Mouse (Mus musculus): ENCODE measurements at regions not wholly inside any gene's neighbourhood (a gene's known extent, or its start where the extent isn't known, plus 50 kb on each side); places are given as distances from the start of the nearest gene placed in this dataset.

DNA sequence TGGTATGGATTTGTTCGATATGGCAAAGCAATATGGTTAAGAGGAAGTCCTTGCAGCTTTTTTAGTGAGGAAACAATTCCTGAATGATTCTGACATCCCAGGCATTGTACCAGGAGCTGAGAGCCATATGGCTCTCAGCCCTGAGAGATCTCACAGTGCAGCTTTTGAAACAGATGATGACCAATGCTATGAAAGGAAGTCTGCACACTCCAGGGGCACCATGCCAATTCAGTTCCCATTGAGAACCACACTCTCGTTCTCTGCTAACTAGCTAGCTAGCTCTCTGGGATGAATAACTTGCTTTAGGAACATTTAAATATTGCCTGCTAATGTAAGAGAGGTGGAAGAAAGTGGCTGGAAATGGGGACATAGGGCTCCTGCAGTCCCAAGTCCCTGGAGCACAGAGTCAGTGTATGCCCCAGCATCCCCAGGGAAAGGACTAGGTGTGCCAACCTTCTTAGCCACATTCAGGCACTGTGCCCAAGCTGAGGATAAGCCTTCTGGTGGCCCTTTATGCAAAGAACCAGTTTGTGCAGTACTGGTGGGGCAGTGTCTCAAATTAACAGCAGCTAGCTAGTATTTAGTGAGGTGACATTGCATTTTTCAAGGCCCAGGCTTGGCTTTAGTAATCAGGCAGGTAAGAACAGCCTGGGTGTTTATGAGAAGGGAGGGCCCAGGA is 61.8 kb upstream of the Nampt start:
- peak; percentile 50 for DNase-seq

DNA sequence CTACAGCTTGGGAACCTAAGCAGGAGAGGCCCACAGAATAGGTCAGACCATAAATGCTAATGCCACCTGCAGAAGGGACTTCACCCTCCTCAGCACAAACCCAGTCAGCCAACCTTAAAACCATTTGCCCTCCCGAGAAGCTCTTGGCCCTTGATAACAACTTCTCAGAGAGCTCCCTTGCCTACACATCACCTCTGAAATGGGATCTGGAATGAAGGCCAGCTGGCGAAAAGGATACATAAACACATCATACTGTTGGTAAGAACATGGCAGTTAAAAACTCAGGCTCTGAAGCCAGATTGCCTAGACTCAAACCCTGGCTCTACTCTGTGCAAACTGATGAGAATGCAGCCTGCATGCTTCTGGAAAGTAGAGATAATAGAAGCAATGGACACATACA is 61.2 kb upstream of the Nampt start:
- DNase-seq: no peak

DNA sequence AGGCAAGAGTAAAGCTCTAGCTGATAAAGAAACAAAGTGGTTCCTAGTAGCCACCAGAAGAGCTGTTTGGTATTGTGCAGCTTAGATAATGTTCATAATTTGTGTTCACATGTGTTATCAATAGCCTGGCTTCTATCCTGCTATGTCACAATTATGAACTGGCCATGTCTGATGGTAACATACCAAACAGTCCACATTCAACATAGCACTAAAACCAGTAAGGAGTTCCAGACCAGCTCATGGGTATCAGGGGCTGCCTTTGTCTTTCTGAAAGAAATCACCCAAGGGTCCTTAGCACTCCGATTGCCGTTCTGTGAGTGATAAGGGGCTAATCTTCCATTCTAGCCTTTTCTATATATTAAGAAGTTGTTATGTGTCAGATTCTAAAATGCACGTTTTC is 58.7 kb upstream of the Nampt start:
- no peak for DNase-seq

DNA sequence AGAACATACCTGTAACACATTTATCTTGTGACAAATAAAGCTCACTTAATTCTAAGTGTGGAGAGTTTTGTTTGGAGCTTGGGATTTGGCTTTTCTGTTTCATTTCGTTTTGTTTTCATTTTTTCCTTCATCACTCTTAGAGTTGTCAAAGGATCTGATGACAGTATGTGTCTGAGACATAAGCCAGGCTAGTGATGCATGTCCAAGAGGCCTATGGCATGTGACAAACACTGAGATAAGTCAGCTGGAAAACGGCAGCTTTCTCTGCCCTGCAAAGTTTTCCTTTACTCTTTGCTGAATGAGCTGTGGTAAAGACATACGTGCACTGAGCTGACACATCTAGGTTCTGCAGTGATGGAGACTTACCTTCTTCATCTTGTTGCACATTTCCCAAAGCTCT is 58.3 kb upstream of the Nampt start:
- DNase-seq: no peak

DNA sequence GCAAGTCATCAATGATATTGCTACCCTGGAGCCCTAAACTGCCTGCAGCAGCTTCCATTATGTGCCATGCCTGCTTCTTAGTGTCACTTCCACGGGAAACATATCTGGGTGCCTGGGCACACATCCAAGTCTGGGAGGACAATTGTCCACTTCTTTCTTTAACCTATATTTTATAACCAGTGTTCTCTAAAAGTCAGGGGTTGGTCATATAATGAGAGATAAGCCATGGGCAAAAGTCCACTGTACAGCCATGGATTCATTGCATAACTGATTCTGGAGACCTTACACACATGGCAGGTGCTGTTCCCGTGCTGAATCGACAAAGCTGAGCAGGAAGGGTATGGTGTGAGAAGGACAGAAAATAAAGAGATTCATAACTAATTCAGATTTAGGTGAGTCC is 55.1 kb upstream of the Nampt start:
- no peak for DNase-seq

DNA sequence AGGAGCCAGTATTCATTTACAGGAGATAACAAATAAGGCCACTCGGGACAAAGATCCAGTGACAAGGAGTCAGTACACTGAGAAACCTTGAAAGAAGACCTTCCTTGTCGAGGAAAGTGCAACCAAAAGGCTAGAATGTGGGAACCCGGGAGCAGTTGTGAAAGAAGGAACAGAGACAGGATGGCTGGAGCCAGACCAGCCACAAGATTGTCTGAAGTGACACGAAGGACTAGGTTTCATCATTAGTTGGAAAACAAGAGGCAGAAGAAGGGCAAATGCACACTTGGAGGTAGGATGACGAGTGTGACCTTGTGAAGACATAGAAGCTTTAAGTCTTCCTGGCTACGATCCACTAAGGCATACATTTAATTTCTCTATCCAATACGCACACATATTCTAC is 54.6 kb upstream of the Nampt start:
- DNase-seq: no peak

DNA sequence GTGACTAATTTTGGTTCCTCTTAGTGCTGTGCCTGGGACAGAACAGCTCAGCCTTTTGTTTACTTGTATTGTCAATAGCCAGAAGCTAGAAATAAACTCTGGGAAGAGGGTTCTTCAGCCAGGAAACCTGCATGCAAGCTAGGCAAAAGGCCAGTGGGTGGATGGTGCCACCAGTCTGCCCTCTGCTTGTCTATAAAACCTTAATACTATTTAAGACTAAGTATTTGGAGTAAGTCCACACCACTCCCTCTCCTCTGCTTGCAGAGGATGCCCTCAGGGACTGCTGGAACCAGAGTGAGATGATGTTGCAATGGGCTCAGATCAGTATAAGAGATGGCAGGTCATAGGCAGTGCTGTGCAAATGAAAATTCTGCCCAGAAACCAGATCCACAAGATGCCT is 53.5 kb upstream of the Nampt start:
- no peak for DNase-seq

DNA sequence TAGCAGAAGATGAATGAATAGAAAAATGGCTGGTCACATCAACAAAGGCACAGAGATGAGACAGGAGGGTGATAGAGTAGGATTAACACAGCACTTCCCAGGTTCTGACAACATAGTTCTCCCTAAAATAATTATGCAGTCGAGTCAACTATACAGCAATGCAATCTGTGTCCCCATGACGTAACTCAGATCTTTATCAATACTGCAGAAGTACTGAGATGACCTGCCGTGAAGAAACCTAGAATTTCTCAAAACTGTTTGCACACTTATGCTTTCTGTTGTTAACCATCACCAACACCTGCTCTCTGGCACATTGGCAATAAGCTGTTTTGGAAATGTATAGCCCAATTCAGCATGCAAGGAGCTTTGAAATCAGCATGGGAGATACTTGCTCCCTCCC is 52.8 kb upstream of the Nampt start:
- DNase-seq: no peak

DNA sequence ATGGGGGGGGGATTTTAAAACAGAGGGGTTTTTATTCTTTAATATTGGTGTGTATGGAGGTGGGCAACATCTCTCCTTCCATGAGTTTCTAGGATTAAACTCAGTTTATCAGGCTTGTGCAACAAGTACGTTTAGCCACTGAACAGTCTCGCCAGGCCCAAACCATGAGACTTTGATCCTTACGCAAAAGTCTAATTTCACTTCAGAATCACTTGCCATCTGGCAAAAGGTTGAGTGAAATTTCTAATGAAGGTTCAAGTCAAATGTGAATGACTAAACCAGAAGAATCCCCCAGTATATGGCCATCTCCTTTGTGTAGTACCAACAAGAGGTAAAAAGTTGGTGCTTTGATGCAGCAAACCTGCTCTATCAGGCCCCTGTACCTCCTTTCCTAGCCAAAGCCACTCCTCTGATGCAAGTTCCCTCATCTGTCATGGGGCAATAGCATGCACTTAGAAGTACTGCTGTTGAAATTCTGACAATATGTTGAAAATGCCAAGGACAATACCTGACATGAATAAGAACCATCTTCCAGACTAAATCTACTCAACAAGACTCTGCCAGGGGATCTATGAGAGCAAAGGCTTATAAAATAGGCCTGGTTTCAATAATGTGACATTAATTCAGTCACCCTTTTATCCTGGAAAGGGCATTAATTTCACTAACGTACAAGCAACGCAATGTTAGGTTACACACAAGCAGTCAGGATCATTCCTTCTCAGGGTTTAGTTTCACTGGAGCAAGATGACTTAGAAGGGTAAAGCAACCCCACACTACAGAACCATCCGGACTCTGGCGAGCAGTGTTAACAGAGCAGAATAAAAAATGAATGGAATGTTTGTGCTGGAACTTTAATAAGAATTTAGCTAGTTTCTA is 51.9 kb upstream of the Nampt start:
- no peak for DNase-seq

DNA sequence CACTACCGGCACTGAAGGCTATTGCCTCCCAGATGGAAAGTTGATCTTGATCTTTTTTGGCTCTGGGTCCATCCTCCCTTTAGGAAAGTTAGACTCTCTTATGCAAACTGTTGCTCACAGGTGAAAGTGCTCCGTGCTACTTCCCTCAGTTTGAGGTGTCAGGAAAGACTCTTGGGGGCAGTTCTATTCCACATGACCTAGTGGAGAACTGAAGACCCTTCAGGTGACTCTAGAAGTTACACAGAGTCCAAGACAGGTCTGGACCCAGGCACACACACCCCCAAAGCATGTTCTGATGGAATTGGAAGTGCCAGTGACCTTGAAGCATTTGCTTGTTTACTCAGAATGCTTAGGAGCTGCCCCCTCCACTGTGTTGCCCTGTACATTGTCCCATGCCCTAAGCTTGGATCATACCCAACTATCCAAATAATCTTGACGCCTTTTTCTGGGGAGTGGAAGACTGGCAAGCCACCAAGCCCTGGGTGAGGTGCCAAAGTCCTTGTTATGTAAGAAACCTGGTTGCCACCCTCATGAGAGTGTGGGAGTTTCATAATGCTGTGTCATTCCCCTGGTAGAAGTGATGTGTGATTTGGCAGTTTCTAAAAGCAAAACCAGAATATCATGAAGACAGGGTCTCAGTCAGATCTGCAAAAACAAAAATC is 51.1 kb upstream of the Nampt start:
- DNase-seq: no peak

DNA sequence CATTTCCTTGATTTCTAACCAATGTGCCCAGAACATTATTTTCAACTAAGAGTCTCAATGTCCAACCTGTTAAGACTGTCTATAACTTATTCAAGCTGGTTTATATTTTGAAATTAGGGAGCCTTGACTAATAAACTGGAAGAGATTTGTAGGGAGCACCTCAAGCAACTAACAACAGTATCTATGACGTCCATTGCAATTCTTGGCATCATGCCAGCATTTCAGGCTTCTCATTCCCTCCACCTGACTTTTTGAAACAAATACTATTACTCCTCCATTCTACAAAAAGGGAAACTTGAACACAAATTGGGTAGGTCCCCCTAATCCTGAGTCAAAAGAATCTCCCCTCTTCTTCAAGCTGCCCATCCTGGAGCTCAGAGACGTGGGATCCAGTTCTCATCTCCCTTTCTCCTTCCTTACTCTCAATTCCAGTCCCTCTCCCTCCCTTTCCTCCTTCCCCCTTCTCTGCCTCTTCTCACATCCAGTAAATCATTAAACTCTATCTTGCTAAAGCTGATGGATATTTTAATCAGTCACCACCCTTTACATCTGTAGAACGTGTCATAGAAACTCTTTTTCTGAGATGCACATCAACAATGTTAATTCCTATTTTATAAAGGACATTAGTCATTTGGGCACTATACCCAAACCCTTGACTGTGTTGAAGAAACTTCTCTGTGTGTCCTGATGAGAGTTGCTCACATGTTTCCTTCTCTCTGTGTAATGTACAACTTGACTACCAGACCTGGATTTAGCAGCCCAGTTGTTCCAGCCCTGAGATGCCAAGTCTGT is 50.4 kb upstream of the Nampt start:
- no peak for DNase-seq
